Mouse (Mus musculus): ENCODE measurements at regions not wholly inside any gene's neighbourhood (a gene's known extent, or its start where the extent isn't known, plus 50 kb on each side); places are given as distances from the start of the nearest gene placed in this dataset.
"Not testable (repeated sequence)": the region's sequence is repeated elsewhere in the genome, so short reads cannot be mapped to it uniquely, and the experiment has no call there.

GRCm38 (mm10) chr17:9066633-9067032 is 78.5 kb downstream of the 1700010I14Rik start:
- not testable (repeated sequence) for DNase-seq (ENCODE audit: low spot score in 2 of 2)

DNA sequence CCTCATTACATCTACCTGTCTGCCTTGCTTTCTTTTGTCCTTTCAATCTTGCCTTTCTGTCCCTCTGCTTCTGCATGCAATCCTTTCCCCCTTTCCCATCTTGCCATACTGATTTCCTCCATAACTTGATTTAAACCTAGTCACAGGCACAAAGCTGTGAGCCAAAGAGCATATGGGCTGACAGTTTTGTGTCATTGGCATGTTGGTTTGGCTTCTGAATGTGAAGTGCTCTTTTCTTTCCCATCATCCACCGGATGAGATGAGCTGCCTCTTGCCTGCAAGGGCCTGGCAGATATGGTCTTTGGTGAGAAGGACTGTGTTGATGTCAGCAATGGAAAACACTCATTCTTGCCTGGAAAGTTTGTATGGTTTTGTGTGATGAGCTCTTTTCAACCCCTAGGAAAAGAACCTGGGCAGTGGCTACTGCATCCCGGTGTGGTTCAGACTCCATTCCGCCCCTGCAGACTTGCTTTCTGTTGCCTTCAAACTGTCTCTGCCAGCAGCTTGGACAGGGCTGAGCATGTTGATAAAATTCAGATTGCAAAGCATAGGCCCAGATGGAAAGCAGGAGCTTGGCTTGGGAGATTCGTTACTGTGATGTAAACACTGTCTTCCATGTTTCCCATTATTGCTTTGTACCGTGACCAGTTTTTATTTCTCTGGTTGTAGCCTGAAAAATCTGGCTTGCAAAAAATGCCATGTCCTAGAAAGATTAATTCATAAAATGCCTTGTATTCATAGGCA is 80.9 kb downstream of the 1700010I14Rik start:
- peak; percentile 29 to 66 for DNase-seq (ENCODE audit: low spot score in 2 of 2)

DNA sequence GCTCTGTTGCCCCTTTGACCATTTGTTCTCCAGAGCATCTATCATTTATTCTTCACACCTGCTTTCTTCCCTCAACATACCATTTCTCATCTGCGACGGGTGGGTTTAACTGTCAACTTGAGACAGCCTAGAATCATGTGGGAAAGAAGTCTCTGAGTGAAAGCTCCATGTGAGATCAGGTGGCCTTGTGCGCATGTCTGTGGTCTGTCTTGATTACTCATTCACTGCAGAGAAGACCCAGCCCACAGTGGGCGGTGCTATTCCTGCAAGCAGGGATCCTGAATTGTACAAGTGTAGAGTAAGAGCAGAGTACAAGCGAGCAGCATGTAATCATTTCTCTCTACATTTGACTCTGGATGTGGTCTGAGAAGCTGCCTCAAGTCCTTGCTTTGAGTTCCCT is 95.5 kb downstream of the 1700010I14Rik start:
- DNase-seq (ENCODE audit: low spot score in 2 of 2) = no peak

DNA sequence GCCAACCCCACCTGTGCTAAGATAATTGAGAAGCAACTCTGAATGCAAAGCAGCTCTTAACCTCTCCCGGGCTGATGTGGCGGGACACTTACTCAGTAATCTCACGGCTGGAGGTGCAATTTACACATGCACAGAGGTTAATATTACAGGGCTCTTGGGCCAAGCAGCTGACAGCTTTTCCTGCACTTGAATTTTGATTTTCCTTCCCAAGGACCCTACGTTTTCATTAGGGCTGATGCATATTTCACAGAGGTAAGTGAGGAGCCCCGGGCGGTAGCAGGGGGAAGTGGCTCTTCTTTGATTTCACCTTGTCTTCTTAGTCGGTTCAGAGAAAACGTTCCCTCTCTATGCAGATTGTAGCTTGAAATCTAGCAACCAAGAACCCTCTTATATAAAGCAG is 139.7 kb downstream of the 1700010I14Rik start:
- no peak for DNase-seq (ENCODE audit: low spot score in 2 of 2)

GRCm38 (mm10) chr17:9145605-9146223 is 157.6 kb downstream of the 1700010I14Rik start:
- DNase-seq (ENCODE audit: low spot score in 2 of 2) = no peak

- DNase-seq (ENCODE audit: low spot score in 2 of 2) = no peak
These were observed 162.5 kb downstream of the 1700010I14Rik start for GRCm38 (mm10) chr17:9150654-9151053.

DNA sequence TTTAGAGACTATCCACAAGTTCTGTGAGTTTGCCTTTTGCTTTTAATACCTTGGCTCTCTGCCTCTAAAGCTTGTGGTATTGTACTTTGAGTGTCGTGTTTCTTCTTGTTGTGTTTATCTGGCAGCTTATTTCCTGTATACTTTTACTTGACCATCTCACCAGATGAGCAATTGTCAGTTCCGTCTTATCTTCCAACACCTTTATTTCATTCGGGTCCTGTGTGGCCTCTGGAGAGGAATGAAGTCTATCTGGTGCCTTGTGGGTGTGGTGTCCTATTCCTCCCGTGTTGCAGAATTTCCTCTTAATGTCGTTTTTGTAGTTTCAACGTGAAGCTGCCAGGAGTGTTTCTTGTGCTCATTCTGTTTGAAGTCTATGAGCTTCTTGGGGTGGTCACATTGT is 174.0 kb downstream of the 1700010I14Rik start:
- DNase-seq (ENCODE audit: low spot score in 2 of 2) = no peak

DNA sequence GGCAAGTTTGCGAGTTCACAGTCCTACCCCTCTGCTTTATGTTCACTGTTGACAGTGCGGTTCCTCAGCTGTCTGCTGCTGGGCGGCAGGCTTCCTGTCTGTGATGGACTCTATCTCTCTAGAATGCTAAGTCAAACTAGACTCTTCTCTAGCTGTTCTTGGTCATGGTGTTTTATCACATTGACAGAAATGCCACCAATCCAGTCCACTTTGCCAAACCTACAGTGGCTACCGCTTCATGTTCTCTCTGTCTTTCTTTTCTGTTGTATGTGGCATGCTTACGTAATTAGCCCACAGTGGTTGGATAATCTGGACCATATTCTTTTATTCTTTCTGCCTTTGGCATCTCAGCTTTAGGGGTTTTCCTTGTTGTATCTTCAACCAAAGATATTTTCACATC is 174.5 kb downstream of the 1700010I14Rik start:
- no peak for DNase-seq (ENCODE audit: low spot score in 2 of 2)

DNA sequence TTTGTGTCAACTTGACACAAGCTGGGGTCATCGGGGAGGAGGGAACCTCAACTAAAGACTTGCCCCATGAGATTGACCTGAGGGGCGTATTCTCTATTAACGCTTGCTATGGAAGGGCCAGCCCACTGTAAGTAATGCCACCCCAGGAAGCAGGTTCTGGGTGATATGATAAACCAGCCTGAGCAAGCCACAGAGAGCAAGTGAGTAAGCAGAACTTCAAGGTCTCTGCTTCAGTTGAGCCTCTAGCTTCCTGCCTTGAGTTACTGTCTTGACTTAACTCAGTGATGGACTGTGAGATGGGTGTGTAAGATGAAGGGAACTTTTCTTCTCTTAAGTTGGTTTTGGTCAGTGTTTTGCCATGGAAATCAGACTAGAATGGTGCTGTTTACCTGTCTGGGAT is 175.2 kb downstream of the 1700010I14Rik start:
- no peak for DNase-seq (ENCODE audit: low spot score in 2 of 2)

GRCm38 (mm10) chr17:9164501-9164900 is 176.4 kb downstream of the 1700010I14Rik start:
- DNase-seq (ENCODE audit: low spot score in 2 of 2) = no peak

GRCm38 (mm10) chr17:9167161-9167560 is 179.0 kb downstream of the 1700010I14Rik start:
- DNase-seq (ENCODE audit: low spot score in 2 of 2) = peak; percentile 45 to 65

GRCm38 (mm10) chr17:9167571-9168201 is 179.6 kb downstream of the 1700010I14Rik start:
- DNase-seq (ENCODE audit: low spot score in 2 of 2) = peak; percentile 35 to 48

- DNase-seq (ENCODE audit: low spot score in 2 of 2) = peak; percentile 85 to 87
These were observed 180.3 kb downstream of the 1700010I14Rik start for GRCm38 (mm10) chr17:9168411-9168810.

DNA sequence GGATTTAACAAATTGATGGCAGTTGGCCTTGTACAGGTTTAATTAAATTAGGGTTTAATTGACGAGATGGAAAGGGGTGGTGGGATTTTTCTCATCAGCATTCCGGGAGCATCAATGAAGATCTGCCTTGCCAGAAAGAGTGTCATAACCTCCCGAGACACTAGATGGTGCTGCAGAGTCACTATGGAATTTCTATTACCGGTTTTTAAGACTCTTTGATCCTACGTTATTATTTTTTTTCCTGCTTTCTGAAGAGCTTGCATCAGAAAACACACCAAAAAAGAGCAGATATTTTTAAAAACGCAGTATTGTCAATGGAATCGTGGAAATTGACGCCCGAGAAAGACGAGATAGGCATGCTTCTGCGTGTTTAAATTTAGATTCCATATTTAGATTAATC is 181.2 kb downstream of the 1700010I14Rik start:
- DNase-seq (ENCODE audit: low spot score in 2 of 2) = peak; percentile 83 to 92

DNA sequence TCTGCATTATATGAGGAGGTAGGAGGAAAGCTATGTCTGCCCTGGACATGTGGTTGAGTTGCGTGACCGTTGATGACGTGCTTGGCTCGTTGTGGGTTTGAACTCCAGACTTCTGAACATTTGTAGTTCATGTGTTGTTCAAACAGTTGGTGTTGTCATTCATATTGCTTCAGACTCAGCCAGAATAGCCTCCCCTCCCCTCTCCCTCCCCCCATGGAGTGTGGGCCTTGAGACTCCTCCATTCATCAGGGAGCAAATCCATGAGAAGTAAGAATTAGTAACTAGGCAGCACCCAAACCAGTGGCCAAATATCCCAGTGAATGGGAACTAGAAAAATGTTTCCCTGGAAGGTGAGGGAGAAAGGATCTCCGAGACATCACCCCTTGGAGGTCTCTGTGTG is 209.0 kb downstream of the 1700010I14Rik start:
- DNase-seq (ENCODE audit: low spot score in 2 of 2) = no peak

DNA sequence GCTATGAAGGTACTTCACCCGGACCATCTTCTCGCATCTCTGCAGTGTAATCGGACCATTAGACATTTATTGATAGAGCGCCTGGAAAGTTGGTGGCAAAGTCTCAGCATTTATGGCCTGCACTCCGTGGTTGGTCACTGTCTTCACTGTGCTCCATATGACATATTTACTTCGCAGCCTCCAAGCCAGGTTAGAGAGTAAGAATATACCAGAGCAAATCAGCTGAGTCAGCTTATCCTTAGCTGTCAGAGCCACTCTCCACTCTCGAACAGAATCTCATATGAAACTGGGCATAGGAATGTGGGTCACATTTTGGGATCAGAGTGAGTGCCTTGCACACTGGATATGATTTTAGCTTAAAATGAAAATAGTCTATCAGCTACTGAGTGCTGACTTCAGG is 212.3 kb downstream of the 1700010I14Rik start:
- no peak for DNase-seq (ENCODE audit: low spot score in 2 of 2)

- no peak for DNase-seq (ENCODE audit: low spot score in 2 of 2)
These were observed 214.4 kb downstream of the 1700010I14Rik start for GRCm38 (mm10) chr17:9202496-9202895.

DNA sequence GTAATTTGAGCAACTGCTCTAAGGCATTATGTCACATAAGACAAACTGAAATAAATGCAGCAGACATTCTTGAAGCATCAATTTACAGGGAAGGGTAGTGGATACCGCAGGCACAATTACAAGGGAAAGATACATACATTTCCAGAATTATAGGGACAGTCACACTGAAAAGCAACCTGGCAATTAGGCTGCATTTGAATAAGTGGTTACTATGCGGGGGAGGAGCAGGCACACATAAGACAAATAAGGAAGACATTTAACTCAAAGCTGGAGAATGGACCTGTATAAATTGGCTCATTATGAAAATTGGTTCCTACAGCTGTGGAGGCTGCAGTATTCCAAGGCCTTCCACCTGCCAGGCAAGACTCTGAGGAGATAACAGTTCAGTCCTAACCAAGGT is 211.2 kb upstream of the Gm17728 start:
- no peak for DNase-seq (ENCODE audit: low spot score in 2 of 2)

DNA sequence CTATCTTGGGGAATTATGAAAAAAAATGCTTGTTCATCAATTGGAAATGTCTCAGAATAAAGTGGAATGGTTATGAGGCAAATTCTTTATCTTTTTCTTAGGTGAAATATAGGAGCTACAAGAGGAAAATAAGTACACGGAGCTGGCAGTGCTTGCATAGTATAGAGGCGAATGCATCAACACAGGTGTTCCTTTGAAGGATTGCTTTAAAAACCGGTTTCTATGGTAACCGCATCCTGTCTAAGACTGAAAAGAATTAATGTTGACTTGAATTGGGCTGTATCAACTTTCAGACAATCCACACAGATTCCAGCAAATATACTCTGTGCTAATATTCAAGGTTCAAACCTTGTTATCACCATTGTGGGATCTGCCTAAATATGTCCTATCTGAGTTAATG is 198.8 kb upstream of the Gm17728 start:
- DNase-seq (ENCODE audit: low spot score in 2 of 2) = no peak

DNA sequence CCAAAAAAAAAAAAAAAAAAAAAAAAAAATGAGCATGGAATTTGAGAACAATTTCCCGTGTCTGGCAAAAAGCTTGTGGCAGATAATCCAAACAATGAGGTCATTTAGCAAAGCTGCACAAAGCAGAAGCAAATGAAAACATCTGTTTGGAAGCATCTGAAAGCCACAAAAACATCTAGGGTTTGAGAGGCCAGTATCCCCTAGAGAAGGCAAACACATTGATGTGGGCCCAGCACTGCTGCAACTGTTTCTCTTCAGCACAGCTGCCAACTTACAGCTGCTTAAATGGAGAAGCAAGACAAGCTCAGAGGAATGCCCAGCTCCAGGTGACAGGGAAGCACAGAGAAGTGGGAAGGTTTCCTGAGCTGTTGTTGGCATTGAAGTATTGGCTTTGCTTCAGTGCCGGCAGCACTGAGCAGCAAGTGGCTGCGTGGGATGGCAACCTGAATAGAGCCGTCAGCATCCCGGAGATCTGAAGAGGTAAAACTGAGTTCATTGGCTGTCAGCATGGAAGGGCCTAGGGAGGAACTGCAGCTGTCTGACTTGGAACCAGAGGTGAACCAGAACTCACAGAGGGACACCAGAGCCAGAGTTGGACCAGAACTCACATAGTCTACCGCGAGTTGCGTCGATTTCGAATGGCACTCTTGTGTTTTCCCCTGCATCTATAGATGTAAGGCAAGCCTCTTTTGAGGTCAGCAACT is 193.8 kb upstream of the Gm17728 start:
- DNase-seq (ENCODE audit: low spot score in 2 of 2) = peak in 1 of 2 experiments; percentile 8

- DNase-seq (ENCODE audit: low spot score in 2 of 2) = peak; percentile 54 to 74
These were observed 186.7 kb upstream of the Gm17728 start for GRCm38 (mm10) chr17:9235141-9235571.

Measured in layer of hippocampus, postnatal 14 days (tissue).